Mouse (Mus musculus): ENCODE measurements at regions not wholly inside any gene's neighbourhood (a gene's known extent, or its start where the extent isn't known, plus 50 kb on each side); places are given as distances from the start of the nearest gene placed in this dataset.

DNA sequence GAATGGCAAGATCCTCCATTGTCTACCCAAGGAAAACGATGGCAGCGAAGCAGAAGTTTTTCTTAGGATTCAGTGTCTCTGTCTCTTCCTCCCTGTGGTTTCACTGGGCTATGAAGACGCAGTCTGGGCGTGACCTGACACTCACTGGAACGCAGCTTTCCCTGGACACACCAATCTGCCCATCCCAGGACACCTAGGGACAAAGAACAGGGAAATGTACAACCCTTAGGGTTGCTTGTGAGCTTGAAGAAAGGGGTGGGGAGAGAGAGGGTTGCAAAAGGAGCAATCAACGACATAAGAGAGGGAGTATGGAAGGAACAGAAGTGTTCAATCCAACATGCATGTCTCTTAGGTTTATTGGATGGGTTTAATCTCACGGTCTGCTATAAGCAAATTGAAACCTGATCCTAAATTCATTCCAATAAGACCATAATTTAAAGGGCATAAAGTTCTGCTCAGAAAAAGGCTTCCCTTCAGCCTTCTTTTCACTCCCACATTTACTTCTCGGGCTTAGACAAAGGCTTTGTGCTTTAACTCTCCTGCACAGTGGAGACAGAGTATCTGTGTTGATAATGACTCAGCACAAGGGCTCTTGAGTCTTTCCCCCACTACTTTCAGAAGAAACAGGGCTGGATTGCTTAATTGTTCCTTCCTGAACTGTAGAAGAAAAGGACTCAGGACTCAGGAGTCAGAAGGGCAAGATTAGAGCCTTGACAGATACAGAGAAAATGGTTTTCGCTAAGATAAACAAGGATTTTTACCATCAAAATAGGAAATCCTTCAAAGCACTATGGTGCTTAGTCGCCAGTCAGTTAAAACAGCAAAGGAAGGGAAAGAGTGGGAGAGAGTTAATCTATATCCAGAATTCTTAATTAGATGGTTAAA is 147.3 kb upstream of the Cited2 start:
- in situ Hi-C loops (cut with MboI, MseI): no loop called here

- in situ Hi-C loops (cut with MboI, MseI): no loop called here
Observed at GRCm38 (mm10) chr10:17576333-17576750, 146.7 kb upstream of the Cited2 start.

DNA sequence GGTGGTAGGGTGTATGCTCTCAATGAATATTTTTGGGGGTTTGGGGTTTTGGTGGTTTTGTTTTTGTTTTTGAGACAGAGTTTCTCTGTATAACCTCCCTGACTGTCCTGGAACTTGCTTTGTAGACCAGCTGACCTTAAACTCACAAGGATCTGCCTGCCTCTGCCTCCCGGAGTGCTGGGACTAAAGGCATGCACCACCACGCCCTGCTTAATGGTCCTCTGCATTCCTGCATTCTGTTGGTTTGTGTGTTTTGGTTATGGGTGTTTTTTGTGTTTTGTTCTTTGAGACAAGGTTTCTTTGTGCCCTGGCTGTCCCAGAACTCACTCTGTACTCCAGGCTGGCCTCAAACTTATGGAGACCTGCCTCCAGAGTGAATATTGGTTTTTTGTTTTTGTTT is 143.6 kb upstream of the Cited2 start:
- in situ Hi-C loops (cut with MboI, MseI): no loop called here

GRCm38 (mm10) chr10:17584842-17585241 is 138.2 kb upstream of the Cited2 start:
- in situ Hi-C loops (cut with MboI, MseI): no loop called here

DNA sequence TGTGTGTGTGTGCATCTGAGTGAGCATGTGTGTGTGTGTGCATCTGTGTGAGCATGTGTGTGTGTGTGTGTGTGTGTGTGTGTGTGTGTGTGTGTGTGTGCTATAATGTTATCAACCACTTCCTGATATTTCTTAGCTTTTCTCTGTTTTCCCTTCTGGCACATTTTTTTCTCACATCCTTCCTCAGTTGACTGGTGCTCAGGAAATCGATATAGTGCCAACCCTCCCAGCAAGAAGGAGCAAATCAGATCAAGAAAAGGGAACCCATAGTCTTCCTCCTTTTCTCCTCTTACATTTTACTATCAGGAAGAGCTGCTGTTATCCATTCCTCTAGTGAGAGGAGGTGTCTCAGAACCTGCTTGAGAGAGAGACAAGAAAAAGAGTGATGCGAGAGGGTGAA is 136.1 kb upstream of the Cited2 start:
- in situ Hi-C loops (cut with MboI, MseI): no loop called here

- in situ Hi-C loops (cut with MboI, MseI): no loop called here
Observed at GRCm38 (mm10) chr10:17589136-17589535, 133.9 kb upstream of the Cited2 start.

- in situ Hi-C loops (cut with MboI, MseI): no loop called here
Observed at GRCm38 (mm10) chr10:17590195-17590594, 132.8 kb upstream of the Cited2 start.

DNA sequence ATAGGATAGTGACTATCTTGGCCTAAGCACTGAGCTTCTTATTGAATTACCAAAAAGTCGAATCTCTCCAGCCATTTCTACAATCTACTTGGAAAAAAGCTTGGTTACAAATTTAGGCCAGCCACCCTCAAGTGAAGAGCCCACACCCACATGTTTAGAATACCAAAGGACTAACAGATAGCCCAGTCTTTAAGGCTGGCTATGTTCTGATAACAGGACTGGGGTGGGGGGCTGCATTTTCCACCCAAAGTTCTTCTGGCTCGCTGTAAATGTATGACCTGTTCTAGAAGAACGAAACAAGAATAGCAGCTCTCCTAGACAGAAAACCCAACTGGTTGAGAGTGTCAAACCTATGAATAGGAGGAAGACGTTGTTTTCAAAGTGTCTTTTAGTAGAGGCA is 130.6 kb upstream of the Cited2 start:
- in situ Hi-C loops (cut with MboI, MseI): no loop called here

- in situ Hi-C loops (cut with MboI, MseI): no loop called here
Observed at GRCm38 (mm10) chr10:17596126-17596525, 126.9 kb upstream of the Cited2 start.

- in situ Hi-C loops (cut with MboI, MseI): no loop called here
Observed at GRCm38 (mm10) chr10:17596743-17597142, 126.3 kb upstream of the Cited2 start.

DNA sequence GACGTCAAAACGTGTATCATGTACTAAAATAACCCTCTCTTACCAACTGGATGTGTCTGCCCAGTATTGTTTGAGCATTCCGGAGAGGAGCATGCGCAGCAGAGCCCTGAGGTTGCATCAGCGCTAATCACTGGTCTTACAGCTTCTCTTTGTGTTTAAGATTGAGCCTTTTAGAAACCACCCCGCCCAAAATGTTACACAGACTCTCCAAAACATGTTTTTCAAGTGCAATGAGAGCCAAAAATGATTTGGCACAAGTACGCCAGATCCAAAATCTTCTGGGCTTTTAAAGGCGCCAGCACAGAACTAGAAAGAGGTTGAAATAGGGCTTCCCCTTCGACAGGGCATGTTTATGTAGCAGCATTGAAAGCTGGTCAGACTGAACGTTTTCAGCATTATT is 123.8 kb upstream of the Cited2 start:
- in situ Hi-C loops (cut with MboI, MseI): no loop called here

GRCm38 (mm10) chr10:17599831-17600761 is 122.9 kb upstream of the Cited2 start:
- in situ Hi-C loops (cut with MboI, MseI): no loop called here

GRCm38 (mm10) chr10:17600762-17601108 is 122.3 kb upstream of the Cited2 start:
- in situ Hi-C loops (cut with MboI, MseI): no loop called here

- in situ Hi-C loops (cut with MboI, MseI): no loop called here
Observed at GRCm38 (mm10) chr10:17602446-17602845, 120.6 kb upstream of the Cited2 start.

- in situ Hi-C loops (cut with MboI, MseI): no loop called here
Observed at GRCm38 (mm10) chr10:17608220-17608619, 114.8 kb upstream of the Cited2 start.

DNA sequence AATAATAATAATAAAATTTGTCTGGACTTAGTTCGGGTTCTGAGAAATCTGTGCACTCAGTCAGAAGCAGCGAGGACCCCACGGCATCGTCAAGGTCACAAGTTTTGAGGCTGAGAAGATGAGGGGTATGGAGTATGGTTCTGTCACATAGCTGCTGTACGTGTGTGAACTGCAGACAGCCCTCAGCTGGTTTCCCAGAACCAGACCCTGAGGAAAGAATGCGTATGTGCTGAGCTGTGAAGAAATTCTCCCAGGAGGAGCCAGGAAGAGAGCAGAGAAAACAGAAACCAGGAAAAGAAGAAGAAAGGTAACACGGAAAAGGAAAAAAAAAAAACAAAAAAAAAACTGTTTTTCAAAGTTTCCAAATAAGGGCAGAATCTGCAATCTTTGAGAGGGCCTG is 112.4 kb upstream of the Cited2 start:
- in situ Hi-C loops (cut with MboI, MseI): no loop called here

DNA sequence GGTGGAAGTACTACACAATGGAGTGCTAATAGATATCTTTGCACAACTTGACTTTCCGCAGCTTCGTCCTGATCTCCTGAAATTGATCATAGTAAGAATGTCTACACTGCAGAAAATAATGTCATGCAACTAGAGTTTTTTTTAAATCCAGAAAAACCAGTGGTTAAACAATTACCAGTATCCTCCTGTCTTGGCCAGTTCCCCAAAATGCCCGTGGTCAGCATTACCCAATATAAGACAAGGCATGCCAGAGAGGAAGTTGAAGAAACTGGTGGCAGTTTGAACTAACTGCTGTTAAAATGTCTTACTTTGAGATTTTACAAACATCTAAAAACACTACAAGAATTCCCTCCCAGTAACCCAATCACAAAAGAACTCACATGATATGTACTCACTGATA is 109.7 kb upstream of the Cited2 start:
- in situ Hi-C loops (cut with MboI, MseI): no loop called here

DNA sequence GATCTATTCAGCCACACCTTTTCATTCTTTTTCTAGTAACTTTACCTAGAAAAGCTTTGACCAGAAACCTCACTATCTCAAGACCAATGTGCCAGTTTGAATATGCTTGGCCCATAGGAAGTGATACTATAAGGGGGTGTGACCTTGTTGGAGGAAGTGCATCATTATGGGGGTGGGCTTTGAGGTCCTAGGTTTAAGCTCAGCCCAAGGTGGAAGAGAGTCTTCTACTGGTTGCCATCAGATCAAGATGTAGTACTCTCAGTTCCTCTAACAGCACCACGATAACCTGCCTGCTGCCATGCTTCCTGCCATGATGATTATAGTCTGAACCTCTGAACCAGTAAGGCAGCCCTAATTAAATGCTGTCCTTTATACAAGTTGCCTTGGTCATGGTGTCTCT is 105.0 kb upstream of the Cited2 start:
- in situ Hi-C loops (cut with MboI, MseI): no loop called here

DNA sequence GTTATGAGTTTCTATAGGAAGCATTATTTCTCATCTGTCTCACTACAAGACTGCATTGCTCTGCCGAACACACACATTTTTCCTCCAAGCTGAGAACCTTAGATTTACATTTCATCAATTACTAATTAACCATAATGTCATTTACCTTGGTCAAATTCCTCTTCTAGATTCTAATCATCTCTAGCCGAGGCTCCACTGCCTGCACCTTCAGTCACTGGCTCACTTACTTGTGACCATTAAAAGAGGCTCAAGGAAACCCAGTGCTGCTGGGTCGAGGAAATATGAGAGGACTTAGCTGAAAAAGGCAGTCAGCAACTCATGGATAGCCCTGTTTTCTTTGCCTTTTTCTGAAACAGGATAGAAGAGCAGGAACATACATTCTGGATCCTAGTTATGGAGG is 103.4 kb upstream of the Cited2 start:
- in situ Hi-C loops (cut with MboI, MseI): no loop called here

DNA sequence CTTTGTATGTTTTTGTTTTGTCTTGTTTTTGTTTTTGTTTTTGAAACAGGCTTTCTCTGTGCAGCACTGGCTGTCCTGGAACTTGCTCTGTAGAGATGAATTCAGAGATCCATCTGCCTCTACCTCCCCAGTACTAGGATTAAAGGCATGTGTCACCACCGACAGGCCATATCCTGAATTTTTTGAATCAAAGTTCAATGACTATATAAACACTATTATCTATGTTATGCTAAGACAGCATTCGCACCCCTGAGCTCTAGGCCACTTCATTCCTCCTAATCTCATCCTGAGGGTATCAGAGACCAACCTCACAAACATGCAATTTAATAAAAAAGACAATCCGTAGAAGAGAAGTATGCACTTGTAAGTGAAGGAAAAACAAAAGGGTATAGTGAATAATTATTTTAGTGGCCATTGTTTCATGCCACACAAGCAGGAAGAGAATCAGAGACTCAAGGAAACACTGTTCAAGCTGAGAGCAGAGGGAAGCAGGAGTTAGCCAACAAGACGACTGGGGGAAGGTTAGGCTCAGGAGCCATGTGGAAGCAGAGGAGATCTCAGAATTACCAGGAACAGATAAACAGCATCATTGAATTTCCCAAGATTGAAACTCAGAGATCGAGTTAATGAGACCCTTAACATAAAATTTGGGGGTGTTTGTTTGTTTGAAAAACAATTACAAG is 101.2 kb upstream of the Cited2 start:
- in situ Hi-C loops (cut with MboI, MseI): no loop called here

DNA sequence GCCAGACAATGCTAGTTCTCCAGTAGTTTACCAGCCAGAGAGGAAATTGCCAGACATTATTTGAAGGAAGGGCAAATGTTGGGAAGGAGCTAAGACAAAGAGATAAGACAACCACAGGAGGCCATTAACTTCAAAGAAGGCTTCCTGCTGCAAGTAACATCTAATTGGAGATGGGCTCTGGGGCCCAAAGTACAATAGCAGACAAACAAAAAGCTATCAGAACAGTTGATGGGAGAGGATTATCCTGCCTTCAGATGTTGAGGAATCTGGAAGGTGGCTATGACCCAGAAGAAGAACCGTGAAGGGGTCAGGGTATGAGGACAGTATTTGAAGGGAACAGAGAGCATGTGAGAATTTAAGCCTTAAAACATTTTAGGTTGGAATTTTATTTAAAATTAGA is 100.2 kb upstream of the Cited2 start:
- in situ Hi-C loops (cut with MboI, MseI): no loop called here

DNA sequence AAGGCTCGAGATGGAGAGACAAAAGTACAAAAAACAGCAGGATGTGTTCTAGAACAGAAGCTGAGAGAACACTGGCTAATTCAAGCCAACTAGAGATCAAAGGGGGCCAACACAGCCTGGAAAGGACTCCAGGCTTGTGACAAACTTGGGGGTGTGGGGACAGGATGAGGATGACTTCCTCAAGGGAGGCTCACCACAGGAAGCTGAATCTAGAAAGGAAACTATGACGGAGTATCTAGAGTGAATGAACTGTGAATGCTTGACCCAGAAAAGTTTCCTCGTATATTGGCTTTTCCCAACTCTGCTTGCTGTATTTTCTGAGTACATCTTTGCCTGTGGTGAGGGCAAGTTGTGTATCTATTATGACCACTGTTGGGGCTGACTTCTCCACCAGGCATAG is 93.3 kb upstream of the Cited2 start:
- in situ Hi-C loops (cut with MboI, MseI): loop anchor here in 1 of 2 experiments (5.0 kb wide), 1 partner anchor 1752 kb away; no protein-coding TSS in a partner anchor

Data from T-helper 17 cell (primary cell).